Mouse (Mus musculus) embryonic facial prominence, embryonic 10.5 days (tissue): Measurements from ENCODE around the gene Fam71e1. TPM values are rescaled to one million over a fixed set of nuclear protein-coding genes. Genes with fewer than 3 reads are reported as not detected.

Experiments
- DNase-seq: peaks from one replicate; pipeline ENCODE4 v3.0.0-alpha.2; 2017; ENCODE audit warnings: low spot score
- H3K27ac ChIP-seq: fragments of 300-500 bp; sonication (generic); replicated peaks from 2 replicates; pipeline ENCODE4 v1.5.1; 2016; ENCODE audit warnings: mild to moderate bottlenecking
- H3K27me3 ChIP-seq: fragments of 300-500 bp; sonication (generic); replicated peaks from 2 replicates; pipeline ENCODE4 v1.6.1; 2016; ENCODE audit warnings: low read depth, mild to moderate bottlenecking; ENCODE audit not compliant: poor library complexity, severe bottlenecking
- H3K36me3 ChIP-seq: fragments of 300-500 bp; sonication (generic); replicated peaks from 2 replicates; pipeline ENCODE4 v1.6.1; 2016; ENCODE audit warnings: mild to moderate bottlenecking, moderate library complexity
- H3K4me1 ChIP-seq: fragments of 300-500 bp; sonication (generic); 2 replicates; pipeline ENCODE4 v1.6.1; 2016
- H3K4me3 ChIP-seq: fragments of 300-500 bp; sonication (generic); 2 replicates; pipeline ENCODE4 v1.5.1; 2016; ENCODE audit warnings: mild to moderate bottlenecking, moderate library complexity
- H3K9me3 ChIP-seq: fragments of 300-500 bp; sonication (generic); 2 replicates; pipeline ENCODE4 v1.6.1; 2016; ENCODE audit warnings: mild to moderate bottlenecking
- WGBS: fragments of 180-500 bp; shearing (Covaris S2); methylation state at CpG from one replicate; pipeline ENCODE4 v1.1.7; 2016; 5-methylcytosine and 5-hydroxymethylcytosine counted together
- polyA plus RNA-seq: library from polyadenylated mRNA; unstranded; fragments of >200 nt; fragmentation: Nextera tagmentation; extraction: Ambion mirVana; gene quantifications from 2 replicates; pipeline ENCODE4 v1.2.1, GENCODE M21; 2016

The Fam71e1 gene
- polyA plus RNA-seq = 13.5 and 14.4 TPM in 2 replicates

DNA sequence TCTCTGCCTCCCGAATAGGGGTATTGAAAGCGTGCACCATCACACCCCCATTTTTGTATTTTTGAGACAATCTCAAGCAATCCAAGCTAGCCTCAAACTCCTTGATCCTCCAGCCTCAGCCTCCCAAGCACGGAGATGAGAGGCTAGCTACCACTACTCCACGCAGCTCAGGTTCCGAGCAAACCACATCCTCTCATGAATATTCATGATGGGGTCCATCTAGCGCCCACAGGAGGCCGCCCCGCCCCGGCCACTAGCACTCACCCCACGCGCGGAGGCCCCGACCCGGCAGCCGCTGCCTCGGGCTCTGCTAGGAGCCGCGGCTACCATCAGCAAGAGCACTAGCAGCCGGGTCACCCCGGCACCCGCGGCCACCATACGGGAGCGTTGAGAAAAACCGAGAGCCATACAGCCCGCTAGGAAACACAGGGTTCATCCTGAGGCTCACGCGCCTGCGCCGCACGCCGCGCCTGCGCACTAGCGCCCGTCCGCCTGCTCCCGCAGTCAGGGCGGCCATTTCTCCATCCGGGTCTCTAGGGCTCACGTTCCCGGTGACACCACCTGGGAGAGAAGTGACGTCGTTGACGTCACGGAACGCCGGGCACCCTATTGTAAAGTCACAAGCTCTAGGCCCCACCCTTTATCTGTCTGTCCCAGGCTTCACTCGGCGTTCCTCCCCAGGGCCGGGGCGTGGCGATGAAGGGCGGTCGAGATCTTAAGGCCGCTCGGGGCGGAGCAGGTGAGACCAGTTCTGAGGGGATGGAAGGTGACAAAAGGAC is at the start of gene Fam71e1, which contains the start of gene Emc10:
Gene Fam71e1 (plus strand): TSS at position 590 of the 779 bp plus-strand sequence.
Gene Emc10 (minus strand): TSS at position 538 of the 779 bp plus-strand sequence.
- peaks cover 24% of the 10 kb centered on the region for H3K4me1 ChIP-seq
- H3K9me3 ChIP-seq = no peaks in the 10 kb centered on the region
- DNase-seq = peak; percentile 99
- peaks cover 12% of the 10 kb centered on the region for H3K27me3 ChIP-seq
- peaks cover 36% of the 10 kb centered on the region for H3K36me3 ChIP-seq
- WGBS = 1% methylated on average over 58 of the region's 58 CpGs
- peak within 1 kb of the TSS; percentile 98 for H3K27ac ChIP-seq
- peak within 1 kb of the TSS; percentile 86 for H3K4me3 ChIP-seq

DNA sequence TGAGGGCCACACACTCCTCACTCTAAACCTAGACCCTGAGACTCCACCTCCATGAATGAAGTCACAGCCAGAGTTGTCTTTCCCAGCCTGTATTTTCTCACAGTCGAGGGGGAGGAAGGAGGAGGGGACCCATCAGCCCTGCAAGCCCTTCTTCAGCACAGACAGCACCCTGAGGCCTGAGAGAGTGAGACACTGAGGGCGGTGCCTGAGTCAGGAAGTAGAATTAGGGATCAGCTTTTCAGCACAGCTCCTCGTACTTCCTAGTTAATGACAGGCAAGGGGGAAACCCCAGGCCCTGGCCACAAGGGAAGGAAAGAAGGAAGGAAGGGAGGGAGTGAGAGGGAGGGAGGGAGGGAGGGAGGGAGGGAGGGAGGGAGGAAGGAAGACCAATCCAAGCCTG is 43.1 kb upstream of the Fam71e1 start:
- no peaks in the 10 kb centered on the region for H3K9me3 ChIP-seq
- no peak overlapping the region for H3K27ac ChIP-seq
- DNase-seq = no peak
- H3K4me1 ChIP-seq = 0 out of 2 replicates have a peak, but pooled peaks cover 5% of the 10 kb centered on the region
- WGBS = 19% methylated on average over 3 of the region's 3 CpGs
- H3K4me3 ChIP-seq = no peak overlapping the region
- H3K27me3 ChIP-seq = 0 out of 2 replicates have a peak, but pooled peaks cover 8% of the 10 kb centered on the region
- peaks cover 17% of the 10 kb centered on the region for H3K36me3 ChIP-seq

DNA sequence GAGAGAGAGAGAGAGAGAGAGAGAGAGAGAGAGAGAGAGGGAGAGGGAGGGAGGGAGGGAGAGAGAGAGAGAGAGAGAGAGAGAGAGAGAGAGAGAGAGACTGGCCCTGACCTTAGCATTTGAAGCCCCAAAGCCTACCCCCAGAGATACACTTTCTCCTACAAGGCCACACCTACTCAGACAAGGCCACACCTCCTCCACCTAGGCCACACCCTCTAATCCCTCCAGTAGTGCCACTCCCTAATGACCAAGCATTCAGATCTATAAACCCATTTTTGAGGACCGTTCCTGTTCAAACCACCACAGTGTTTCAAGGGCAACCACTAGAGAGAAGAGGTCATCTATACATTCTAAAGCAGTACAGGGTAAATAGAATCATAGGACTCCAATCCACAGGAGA is 40.1 kb upstream of the Fam71e1 start:
- no peak overlapping the region for H3K4me3 ChIP-seq
- H3K27ac ChIP-seq = no peak overlapping the region
- no peak for DNase-seq
- 0 out of 2 replicates have a peak, but pooled peaks cover 5% of the 10 kb centered on the region for H3K4me1 ChIP-seq
- WGBS = 89% methylated on average over 1 of the region's 1 CpGs
- peaks cover 32% of the 10 kb centered on the region for H3K27me3 ChIP-seq
- H3K36me3 ChIP-seq = peaks cover 25% of the 10 kb centered on the region
- H3K9me3 ChIP-seq = no peaks in the 10 kb centered on the region

DNA sequence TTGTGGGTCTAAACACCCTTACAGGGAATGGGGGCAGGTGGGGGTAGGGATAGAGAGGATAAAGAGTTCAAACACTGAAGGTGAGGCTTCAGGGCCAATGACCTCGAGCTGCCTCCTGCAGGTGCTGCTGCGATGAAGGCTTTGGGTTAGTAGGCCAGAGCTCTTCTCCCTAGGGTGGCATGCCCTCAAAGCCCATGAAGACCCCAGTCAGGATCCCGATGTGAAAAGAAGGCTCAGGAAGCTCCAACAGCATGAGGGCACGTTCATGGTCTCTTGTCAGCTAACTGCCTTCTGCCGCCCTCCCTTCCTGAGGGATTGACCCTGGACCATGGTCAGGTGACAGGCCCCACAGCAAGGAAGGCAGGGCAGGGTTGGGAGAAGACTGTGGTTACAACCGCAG is 36.3 kb upstream of the Fam71e1 start:
- peaks cover 46% of the 10 kb centered on the region for H3K36me3 ChIP-seq
- H3K4me3 ChIP-seq = no peak overlapping the region
- peaks cover 70% of the 10 kb centered on the region for H3K27me3 ChIP-seq
- H3K9me3 ChIP-seq = no peaks in the 10 kb centered on the region
- H3K27ac ChIP-seq = no peak overlapping the region
- DNase-seq = no peak
- 81% methylated on average over 6 of the region's 6 CpGs for WGBS
- peaks cover 23% of the 10 kb centered on the region for H3K4me1 ChIP-seq

DNA sequence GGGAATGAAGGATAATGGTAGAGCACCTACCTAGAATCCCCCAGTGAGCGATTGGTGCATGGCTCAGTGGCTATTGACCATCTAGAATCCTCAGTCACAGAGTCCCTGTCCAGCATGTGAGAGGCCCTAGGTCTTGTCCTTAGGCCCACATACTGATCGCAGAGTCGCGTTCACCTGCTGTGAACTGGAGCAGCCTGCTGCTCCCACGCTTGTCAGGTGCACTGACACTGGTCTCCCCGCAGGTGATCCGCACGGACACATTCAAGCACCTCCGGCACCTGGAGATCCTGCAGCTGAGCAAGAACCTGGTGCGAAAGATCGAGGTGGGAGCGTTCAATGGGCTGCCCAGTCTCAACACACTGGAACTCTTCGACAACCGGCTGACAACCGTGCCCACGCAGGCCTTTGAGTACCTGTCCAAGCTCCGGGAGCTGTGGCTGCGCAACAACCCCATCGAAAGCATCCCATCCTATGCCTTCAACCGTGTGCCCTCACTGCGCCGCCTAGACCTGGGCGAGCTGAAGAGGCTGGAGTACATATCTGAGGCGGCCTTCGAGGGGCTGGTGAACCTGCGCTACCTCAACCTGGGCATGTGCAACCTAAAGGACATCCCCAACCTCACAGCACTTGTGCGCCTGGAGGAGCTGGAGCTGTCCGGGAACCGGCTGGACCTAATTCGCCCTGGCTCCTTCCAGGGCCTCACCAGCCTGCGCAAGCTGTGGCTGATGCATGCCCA is 35.4 kb upstream of the Fam71e1 start:
- peak; percentile 8 for DNase-seq
- peaks cover 30% of the 10 kb centered on the region for H3K4me1 ChIP-seq
- H3K27ac ChIP-seq = no peak overlapping the region
- H3K9me3 ChIP-seq = no peaks in the 10 kb centered on the region
- peaks cover 46% of the 10 kb centered on the region for H3K36me3 ChIP-seq
- 78% methylated on average over 31 of the region's 31 CpGs for whole genome bisulfite sequencing
- peaks cover 78% of the 10 kb centered on the region for H3K27me3 ChIP-seq
- no peak overlapping the region for H3K4me3 ChIP-seq

DNA sequence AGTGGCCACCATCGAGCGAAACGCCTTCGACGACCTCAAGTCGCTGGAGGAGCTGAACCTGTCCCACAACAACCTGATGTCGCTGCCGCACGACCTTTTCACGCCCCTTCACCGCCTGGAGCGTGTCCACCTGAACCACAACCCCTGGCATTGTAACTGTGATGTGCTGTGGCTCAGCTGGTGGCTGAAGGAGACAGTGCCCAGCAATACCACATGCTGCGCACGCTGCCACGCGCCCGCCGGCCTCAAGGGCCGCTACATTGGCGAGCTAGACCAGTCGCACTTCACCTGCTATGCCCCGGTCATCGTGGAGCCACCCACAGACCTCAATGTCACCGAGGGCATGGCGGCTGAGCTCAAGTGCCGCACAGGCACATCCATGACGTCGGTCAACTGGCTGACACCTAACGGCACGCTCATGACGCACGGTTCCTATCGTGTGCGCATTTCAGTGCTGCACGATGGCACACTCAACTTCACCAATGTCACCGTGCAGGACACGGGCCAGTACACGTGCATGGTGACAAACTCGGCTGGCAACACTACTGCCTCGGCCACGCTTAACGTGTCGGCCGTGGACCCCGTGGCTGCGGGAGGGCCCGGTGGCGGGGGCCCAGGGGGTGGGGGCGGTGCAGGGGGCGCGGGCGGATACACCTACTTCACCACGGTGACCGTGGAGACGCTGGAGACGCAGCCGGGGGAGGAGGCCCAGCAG is 34.7 kb upstream of the Fam71e1 start:
- Histone ChIP-seq H3K4me3 (peak overlapping the region; percentile 54; the same call in 1 of the 2 replicates), H3K4me1 (peaks cover 34% of the 10 kb centered on the region), H3K9me3 (no peaks in the 10 kb centered on the region), H3K36me3 (peaks cover 44% of the 10 kb centered on the region), H3K27ac (no peak overlapping the region), H3K27me3 (peaks cover 80% of the 10 kb centered on the region)
- DNase-seq = peak; percentile 8
- 70% methylated on average over 57 of the region's 57 CpGs for WGBS

DNA sequence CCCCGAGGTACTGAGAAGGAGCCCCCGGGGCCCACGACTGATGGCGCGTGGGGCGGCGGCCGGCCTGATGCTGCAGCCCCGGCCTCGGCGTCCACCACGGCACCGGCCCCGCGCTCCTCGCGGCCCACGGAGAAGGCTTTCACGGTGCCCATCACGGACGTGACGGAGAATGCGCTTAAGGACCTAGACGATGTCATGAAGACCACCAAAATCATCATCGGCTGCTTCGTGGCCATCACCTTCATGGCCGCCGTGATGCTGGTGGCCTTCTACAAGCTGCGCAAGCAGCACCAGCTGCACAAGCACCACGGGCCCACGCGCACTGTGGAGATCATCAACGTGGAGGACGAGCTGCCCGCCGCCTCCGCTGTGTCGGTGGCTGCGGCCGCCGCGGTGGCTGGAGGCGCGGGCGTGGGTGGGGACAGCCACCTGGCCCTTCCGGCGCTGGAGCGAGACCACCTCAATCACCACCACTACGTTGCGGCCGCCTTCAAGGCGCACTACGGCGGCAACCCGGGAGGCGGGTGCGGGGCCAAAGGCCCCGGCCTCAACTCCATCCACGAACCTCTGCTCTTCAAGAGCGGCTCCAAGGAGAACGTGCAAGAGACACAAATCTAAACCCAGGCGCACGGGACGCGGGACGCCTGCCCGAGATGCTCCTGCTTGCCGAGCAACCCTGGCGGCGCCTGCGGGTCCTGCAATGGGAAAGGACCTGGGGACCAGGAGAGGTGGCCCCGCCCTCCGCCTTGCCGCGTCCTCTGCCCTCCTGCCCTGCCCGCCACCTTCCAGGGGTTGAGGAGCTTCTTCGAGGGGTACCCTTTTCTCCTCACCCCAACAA is 33.9 kb upstream of the Fam71e1 start:
- H3K4me1 ChIP-seq = peaks cover 42% of the 10 kb centered on the region
- H3K27me3 ChIP-seq = peaks cover 76% of the 10 kb centered on the region
- no peak overlapping the region for H3K27ac ChIP-seq
- H3K9me3 ChIP-seq = no peaks in the 10 kb centered on the region
- DNase-seq = peak; percentile 85
- H3K4me3 ChIP-seq = peak overlapping the region; percentile 54
- WGBS = 22% methylated on average over 77 of the region's 77 CpGs
- H3K36me3 ChIP-seq = peaks cover 36% of the 10 kb centered on the region

DNA sequence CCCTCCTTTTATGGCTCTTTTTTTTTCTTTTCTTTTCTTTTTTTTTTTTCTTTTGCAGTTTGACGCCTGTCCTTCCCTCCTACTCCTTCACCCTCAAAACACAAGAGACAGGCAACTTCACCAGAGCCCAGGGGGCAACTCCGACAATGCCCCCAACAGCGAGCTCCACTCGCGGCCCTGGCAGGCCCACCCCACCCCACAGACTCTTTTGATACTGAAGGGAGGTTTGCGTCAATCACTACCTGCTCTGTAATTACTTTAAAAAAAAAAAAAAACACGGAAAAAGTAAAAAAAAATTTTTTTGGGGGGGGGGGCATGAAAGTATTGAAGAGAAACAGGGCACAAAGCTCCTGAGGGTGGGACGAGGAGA is 33.3 kb upstream of the Fam71e1 start:
- Histone ChIP-seq H3K4me3 (peak overlapping the region; percentile 54; the same call in 1 of the 2 replicates), H3K27ac (no peak overlapping the region), H3K36me3 (peaks cover 31% of the 10 kb centered on the region), H3K9me3 (no peaks in the 10 kb centered on the region), H3K27me3 (peaks cover 76% of the 10 kb centered on the region), H3K4me1 (peaks cover 43% of the 10 kb centered on the region)
- WGBS = 35% methylated on average over 8 of the region's 8 CpGs
- DNase-seq = no peak

DNA sequence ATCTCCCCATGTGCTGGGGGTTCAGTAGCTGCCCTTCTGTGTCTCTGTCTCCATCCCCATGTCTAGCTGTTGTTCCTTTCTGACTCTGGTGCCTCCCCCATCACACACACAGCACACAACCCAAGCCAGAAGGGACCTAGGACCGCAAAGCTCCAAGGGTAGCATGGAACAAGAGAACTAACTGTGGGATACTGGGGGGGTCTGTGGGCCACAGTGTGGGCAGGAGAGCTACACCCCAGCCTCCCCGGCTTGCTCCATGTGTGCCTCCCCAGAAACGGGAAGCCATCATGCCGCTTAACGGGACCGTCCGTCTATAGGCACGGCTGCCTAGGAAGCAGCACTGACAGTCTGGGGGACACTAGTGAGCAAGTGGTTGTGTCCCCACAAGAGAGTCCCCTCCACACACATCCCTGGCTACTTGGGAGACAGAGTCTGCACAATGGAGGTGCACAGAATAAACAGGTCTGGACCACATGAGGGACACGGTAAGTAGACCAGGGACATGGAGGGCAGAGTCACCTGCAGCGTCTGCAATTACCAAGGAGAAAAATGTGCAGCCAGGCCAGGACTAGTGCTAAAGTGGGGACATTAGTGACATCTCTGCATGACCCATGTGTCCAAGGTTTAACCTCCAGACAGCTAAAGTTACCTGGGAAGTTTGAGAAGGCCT is 32.7 kb upstream of the Fam71e1 start:
- Histone ChIP-seq H3K4me1 (peaks cover 50% of the 10 kb centered on the region), H3K9me3 (no peaks in the 10 kb centered on the region), H3K27ac (no peak overlapping the region), H3K27me3 (peaks cover 75% of the 10 kb centered on the region), H3K36me3 (peaks cover 24% of the 10 kb centered on the region), H3K4me3 (no peak overlapping the region)
- WGBS = 90% methylated on average over 10 of the region's 10 CpGs
- DNase-seq = peak; percentile 7

DNA sequence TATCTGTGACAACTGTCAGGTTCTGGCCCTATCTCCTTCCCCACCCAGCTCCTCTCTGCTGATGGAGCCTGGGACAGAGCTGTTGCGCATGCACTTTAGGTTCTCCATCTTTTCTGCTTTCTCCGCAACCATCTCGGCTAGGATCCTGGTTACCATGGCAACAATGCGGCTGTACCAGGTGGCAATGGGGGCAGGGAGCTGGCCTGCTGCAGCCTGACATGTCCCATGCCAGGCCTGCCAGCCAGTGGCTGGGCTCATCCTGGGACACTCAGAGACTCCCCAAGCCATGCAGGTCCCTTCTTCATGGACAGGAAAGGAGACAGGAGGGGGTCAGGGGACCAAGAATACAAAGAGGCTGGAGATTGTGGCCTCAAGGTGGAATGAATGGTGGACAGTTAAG is 31.9 kb upstream of the Fam71e1 start:
- Histone ChIP-seq H3K27ac (no peak overlapping the region), H3K4me1 (peaks cover 58% of the 10 kb centered on the region), H3K36me3 (peaks cover 24% of the 10 kb centered on the region), H3K27me3 (peaks cover 66% of the 10 kb centered on the region), H3K9me3 (no peaks in the 10 kb centered on the region), H3K4me3 (no peak overlapping the region)
- 31% methylated on average over 4 of the region's 4 CpGs for WGBS
- DNase-seq = no peak

DNA sequence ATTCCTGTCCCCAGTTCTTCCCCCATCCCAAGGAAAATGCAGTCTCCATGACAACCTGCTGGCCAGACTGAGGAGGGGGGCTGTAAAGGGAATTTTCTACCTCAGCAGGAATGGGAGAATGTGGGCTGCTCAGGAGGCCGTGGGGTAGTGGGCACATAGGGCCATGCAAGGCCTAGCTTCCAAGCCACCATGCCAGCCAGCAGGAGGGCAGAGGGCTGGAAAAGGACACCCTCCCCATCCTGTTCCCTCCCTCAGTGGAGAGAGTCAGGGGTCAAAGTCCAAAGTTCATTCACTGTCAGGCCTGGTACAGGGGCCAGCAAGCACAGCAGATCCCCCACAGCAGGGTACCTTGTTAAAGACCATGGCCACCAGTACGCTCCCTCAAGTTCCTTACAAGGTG is 31.3 kb upstream of the Fam71e1 start, which contains the start of gene Aspdh:
Gene Aspdh (plus strand): TSS at position 281 of the 400 bp plus-strand sequence.
- H3K9me3 ChIP-seq = no peaks in the 10 kb centered on the region
- H3K36me3 ChIP-seq = peaks cover 24% of the 10 kb centered on the region
- WGBS = 58% methylated on average over 2 of the region's 2 CpGs
- no peak within 1 kb of the TSS for H3K4me3 ChIP-seq
- H3K27me3 ChIP-seq = peaks cover 60% of the 10 kb centered on the region
- no peak within 1 kb of the TSS for H3K27ac ChIP-seq
- no peak for DNase-seq
- peaks cover 59% of the 10 kb centered on the region for H3K4me1 ChIP-seq
